ENCODE assay signal across 21 mouse cellular contexts in the genomic region with DNA sequence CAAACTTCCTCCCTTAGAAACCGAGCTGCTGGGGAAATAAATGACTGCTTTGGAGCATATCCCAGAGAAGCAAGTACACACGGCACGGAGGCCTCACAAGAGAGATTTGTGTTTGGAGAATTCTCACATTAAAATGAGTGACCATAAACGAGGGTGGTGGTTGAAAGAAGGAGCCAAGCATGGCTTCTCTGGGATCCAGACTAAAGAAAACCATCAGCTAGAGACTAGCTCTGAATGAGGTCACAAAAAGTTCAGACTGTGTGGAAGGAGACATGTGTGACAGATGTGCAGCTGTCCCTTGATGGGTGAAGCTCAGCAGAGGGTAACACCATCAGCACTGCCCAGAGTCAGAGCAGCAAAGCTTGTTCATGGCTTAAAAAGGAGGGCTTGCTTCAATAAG.
A peak's percentile ranks its signal among the peaks of the same experiment; 100 is the strongest.
DNase-seq lines count a peak whose midpoint lies in the region; ATAC-seq and TF ChIP-seq lines count a peak whose summit lies in the region.
"Had no signal": no experiment of that assay in that cellular context is flagged by ENCODE, and none has a peak within 500 bp of the region (broad histone marks: within the 10 kb centered on the region; RNA-seq: fewer than 3 reads in every experiment).

No protein-coding gene starts in this region.

- peaks cover 2% of the 10 kb centered on the region; the same call in 1 of the 2 replicates for H3K4me1 ChIP-seq in limb, embryonic 13.5 days
- no peaks in the 10 kb centered on the region for H3K4me1 ChIP-seq in limb, embryonic 10.5 days
- H3K4me1 ChIP-seq in lung, postnatal 0 days (ENCODE audit: insufficient read depth, low read depth, low read length) = 0 out of 2 replicates have a peak, but pooled peaks cover 3% of the 10 kb centered on the region
- 0 out of 2 replicates have a peak, but pooled peaks cover 6% of the 10 kb centered on the region for H3K4me1 ChIP-seq in stomach, embryonic 16.5 days (ENCODE audit: control insufficient read depth, insufficient read depth, low read length)
- no peaks in the 10 kb centered on the region for H3K4me1 ChIP-seq in midbrain, embryonic 15.5 days
- no peaks in the 10 kb centered on the region for H3K4me1 ChIP-seq in hindbrain, embryonic 12.5 days
- H3K4me1 ChIP-seq: forebrain, embryonic 12.5 days; hindbrain, embryonic 13.5 days; liver, embryonic 12.5 days had no signal

- H3K9me3 ChIP-seq in limb, embryonic 13.5 days = no peaks in the 10 kb centered on the region
- H3K9me3 ChIP-seq in limb, embryonic 10.5 days (replicated peaks) = no peaks in the 10 kb centered on the region
- H3K9me3 ChIP-seq in lung, postnatal 0 days (ENCODE audit: low read length) = no peaks in the 10 kb centered on the region
- no peaks in the 10 kb centered on the region for H3K9me3 ChIP-seq in stomach, embryonic 16.5 days (replicated peaks; ENCODE audit: control insufficient read depth, low read length)
- no peaks in the 10 kb centered on the region for H3K9me3 ChIP-seq in midbrain, embryonic 15.5 days
- no peaks in the 10 kb centered on the region for H3K9me3 ChIP-seq in hindbrain, embryonic 12.5 days (replicated peaks)
- H3K9me3 ChIP-seq: forebrain, embryonic 12.5 days; hindbrain, embryonic 13.5 days; liver, embryonic 12.5 days; neural tube, embryonic 13.5 days had no signal

- peak; percentile 26 for DNase-seq in embryo, embryonic 10 days (ENCODE audit: low spot score)
- DNase-seq in embryo, embryonic 11 days = no peak
- no peak for DNase-seq in limb, embryonic 10.5 days (ENCODE audit: low spot score)
- DNase-seq in lung, postnatal 0 days (ENCODE audit: low spot score) = peak; percentile 52
- DNase-seq: adrenal gland, adult 2 months; cerebellum, adult 2 months; gastrocnemius, adult 2 months; heart, postnatal 10 days; kidney, adult 9 months; spleen, adult 18-20 months; thymus, postnatal 25 days had no signal

- H3K4me2 ChIP-seq in limb, embryonic 13.5 days (replicated peaks) = no peak overlapping the region
- no peak overlapping the region for H3K4me2 ChIP-seq in lung, postnatal 0 days (replicated peaks; ENCODE audit: low read depth, low read length)
- H3K4me2 ChIP-seq in stomach, embryonic 16.5 days (ENCODE audit: low read depth, low read length) = no peak overlapping the region
- H3K4me2 ChIP-seq in midbrain, embryonic 15.5 days = no peak overlapping the region
- H3K4me2 ChIP-seq in hindbrain, embryonic 12.5 days (replicated peaks) = no peak overlapping the region
- H3K4me2 ChIP-seq: forebrain, embryonic 12.5 days; heart, embryonic 11.5 days; hindbrain, embryonic 13.5 days; liver, embryonic 12.5 days; midbrain, embryonic 11.5 days; neural tube, embryonic 13.5 days had no signal

- TF ChIP-seq CTCF in lung, postnatal 0 days (IDR thresholded peaks at IDR 0.05) = no peak

- no peaks in the 10 kb centered on the region for H3K27me3 ChIP-seq in limb, embryonic 13.5 days
- no peaks in the 10 kb centered on the region for H3K27me3 ChIP-seq in limb, embryonic 10.5 days (ENCODE audit: low read depth, poor library complexity, severe bottlenecking)
- H3K27me3 ChIP-seq in lung, postnatal 0 days (replicated peaks; ENCODE audit: insufficient read depth, low read length) = no peaks in the 10 kb centered on the region
- no peaks in the 10 kb centered on the region for H3K27me3 ChIP-seq in stomach, embryonic 16.5 days (ENCODE audit: control insufficient read depth, insufficient read depth, low read length)
- H3K27me3 ChIP-seq in midbrain, embryonic 15.5 days (replicated peaks) = no peaks in the 10 kb centered on the region
- H3K27me3 ChIP-seq in hindbrain, embryonic 12.5 days = no peaks in the 10 kb centered on the region
- H3K27me3 ChIP-seq: forebrain, embryonic 12.5 days; hindbrain, embryonic 13.5 days; liver, embryonic 12.5 days; neural tube, embryonic 13.5 days had no signal

- H3K36me3 ChIP-seq in limb, embryonic 13.5 days = no peaks in the 10 kb centered on the region
- H3K36me3 ChIP-seq in limb, embryonic 10.5 days = no peaks in the 10 kb centered on the region
- no peaks in the 10 kb centered on the region for H3K36me3 ChIP-seq in lung, postnatal 0 days (ENCODE audit: insufficient read depth, low read length)
- H3K36me3 ChIP-seq in stomach, embryonic 16.5 days (ENCODE audit: control insufficient read depth, insufficient read depth, low read length) = no peaks in the 10 kb centered on the region
- no peaks in the 10 kb centered on the region for H3K36me3 ChIP-seq in midbrain, embryonic 15.5 days (replicated peaks)
- no peaks in the 10 kb centered on the region for H3K36me3 ChIP-seq in hindbrain, embryonic 12.5 days
- H3K36me3 ChIP-seq: forebrain, embryonic 12.5 days; hindbrain, embryonic 13.5 days; liver, embryonic 12.5 days; neural tube, embryonic 13.5 days had no signal

- WGBS in limb, embryonic 13.5 days = 24% methylated on average over 4 of the region's 4 CpGs
- 52% methylated on average over 4 of the region's 4 CpGs for WGBS in limb, embryonic 10.5 days
- WGBS in lung, postnatal 0 days = 16% methylated on average over 4 of the region's 4 CpGs
- 23% methylated on average over 4 of the region's 4 CpGs for WGBS in stomach, embryonic 16.5 days
- 80% methylated on average over 4 of the region's 4 CpGs for WGBS in midbrain, embryonic 15.5 days
- WGBS in hindbrain, embryonic 12.5 days = 57% methylated on average over 4 of the region's 4 CpGs

- no peak overlapping the region for H3K4me3 ChIP-seq in limb, embryonic 13.5 days
- no peak overlapping the region for H3K4me3 ChIP-seq in limb, embryonic 10.5 days
- no peak overlapping the region for H3K4me3 ChIP-seq in lung, postnatal 0 days (ENCODE audit: low read depth, low read length)
- H3K4me3 ChIP-seq in stomach, embryonic 16.5 days (replicated peaks; ENCODE audit: low read length) = no peak overlapping the region
- H3K4me3 ChIP-seq in midbrain, embryonic 15.5 days = no peak overlapping the region
- H3K4me3 ChIP-seq in hindbrain, embryonic 12.5 days = no peak overlapping the region
- H3K4me3 ChIP-seq: forebrain, embryonic 12.5 days; gastrocnemius, adult 2 months; hindbrain, embryonic 13.5 days; liver, embryonic 12.5 days; neural tube, embryonic 13.5 days had no signal

- H3K9ac ChIP-seq in limb, embryonic 13.5 days = no peak overlapping the region
- no peak overlapping the region for H3K9ac ChIP-seq in lung, postnatal 0 days (replicated peaks; ENCODE audit: low read depth)
- no peak overlapping the region for H3K9ac ChIP-seq in stomach, embryonic 16.5 days (ENCODE audit: low read length)
- no peak overlapping the region for H3K9ac ChIP-seq in midbrain, embryonic 15.5 days
- H3K9ac ChIP-seq in hindbrain, embryonic 12.5 days = no peak overlapping the region
- H3K9ac ChIP-seq: forebrain, embryonic 12.5 days; hindbrain, embryonic 13.5 days; liver, embryonic 12.5 days; neural tube, embryonic 13.5 days had no signal

- no peak for TF ChIP-seq EP300 in lung, postnatal 0 days (IDR thresholded peaks at IDR 0.05)

- no peak overlapping the region for H3K27ac ChIP-seq in limb, embryonic 13.5 days
- H3K27ac ChIP-seq in limb, embryonic 10.5 days = no peak overlapping the region
- no peak overlapping the region for H3K27ac ChIP-seq in lung, postnatal 0 days (ENCODE audit: low read length)
- peak overlapping the region; percentile 57 for H3K27ac ChIP-seq in stomach, embryonic 16.5 days (ENCODE audit: low read length)
- no peak overlapping the region for H3K27ac ChIP-seq in midbrain, embryonic 15.5 days
- no peak overlapping the region for H3K27ac ChIP-seq in hindbrain, embryonic 12.5 days
- H3K27ac ChIP-seq: forebrain, embryonic 12.5 days; gastrocnemius, adult 2 months; hindbrain, embryonic 13.5 days; liver, embryonic 12.5 days; neural tube, embryonic 13.5 days had no signal

- ATAC-seq in limb, embryonic 13.5 days (ENCODE audit: low FRiP score, low read depth) = peak; percentile 75
- ATAC-seq in lung, postnatal 0 days = peak; percentile 79
- ATAC-seq in stomach, embryonic 16.5 days (ENCODE audit: insufficient read depth, low FRiP score) = peak; percentile 29; the same call in 1 of the 2 replicates
- no peak for ATAC-seq in midbrain, embryonic 15.5 days (replicated peaks)
- no peak for ATAC-seq in hindbrain, embryonic 12.5 days (ENCODE audit: low FRiP score)
- ATAC-seq: liver, embryonic 12.5 days had no signal

Comparison
In these comparisons a context has a peak if more than half of its experiments do, and no peak if none do; other contexts are left out.
1. DNase-seq: peak in embryo, embryonic 10 days (single experiment) and lung, postnatal 0 days (single experiment); none in embryo, embryonic 11 days (single experiment) and limb, embryonic 10.5 days (single experiment).
2. ATAC-seq: peak in limb, embryonic 13.5 days (single experiment), lung, postnatal 0 days (single experiment) and stomach, embryonic 16.5 days (single experiment); none in midbrain, embryonic 15.5 days (single experiment) and hindbrain, embryonic 12.5 days (single experiment).